In the genomic region with DNA sequence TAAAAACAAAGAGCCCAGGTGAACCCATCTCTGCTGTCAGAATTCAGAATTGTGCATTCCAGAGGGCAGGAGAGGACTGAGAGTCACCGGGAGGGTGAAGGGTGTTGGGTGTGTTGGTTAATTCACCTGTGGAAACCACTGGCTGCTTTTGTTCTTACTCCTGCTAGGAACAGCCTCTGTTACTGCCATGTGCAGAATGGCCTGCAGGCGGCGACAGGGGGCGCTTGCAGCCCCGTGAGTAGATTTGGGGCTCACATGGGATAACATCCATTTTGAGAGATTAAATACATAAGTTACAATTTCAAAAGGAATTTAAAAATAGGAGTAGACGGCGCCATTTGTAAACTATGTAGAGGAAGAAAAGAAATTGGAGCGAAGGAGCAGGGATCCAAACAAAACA, we compare ENCODE assay signal across 9 mouse cellular contexts. TPM values are rescaled to one million over a fixed set of nuclear protein-coding genes. Genes with fewer than 3 reads are reported as not detected.
DNase-seq lines count a peak whose midpoint lies in the region; ATAC-seq and TF ChIP-seq lines count a peak whose summit lies in the region.
"Had no signal": no experiment of that assay in that cellular context is flagged by ENCODE, and none has a peak within 500 bp of the region (broad histone marks: within the 10 kb centered on the region; RNA-seq: fewer than 3 reads in every experiment).

No protein-coding gene starts in this region.

- TF ChIP-seq CTCF in kidney, postnatal 0 days (IDR thresholded peaks at IDR 0.05; ENCODE audit: low read depth), result peak; percentile 50; the same call in 1 of the 2 replicates
- TF ChIP-seq CTCF in MEL (IDR thresholded peaks at IDR 0.05 in 2 of 3, conservative IDR thresholded peaks at IDR 0.05 in 1 of 3; ENCODE audit: control insufficient read depth in 1 of 3, insufficient read depth in 1 of 3, low read depth in 2 of 3, low read length in 3 of 3, poor library complexity in 1 of 3, severe bottlenecking in 1 of 3), result peak; percentile 65 to 91 (median 78)

- no peaks in the 10 kb centered on the region for H3K36me3 ChIP-seq in kidney, postnatal 0 days (ENCODE audit: insufficient read depth, low read length)
- no peaks in the 10 kb centered on the region for H3K36me3 ChIP-seq in kidney, embryonic 15.5 days
- H3K36me3 ChIP-seq in MEL (ENCODE audit: control insufficient read depth in 1 of 2, insufficient read depth in 2 of 2, low read length in 2 of 2), result no peaks in the 10 kb centered on the region
- H3K36me3 ChIP-seq in splenic B cell, adult 2 months (ENCODE audit: control insufficient read depth, insufficient read depth, low read length, poor library complexity, severe bottlenecking), result no peaks in the 10 kb centered on the region
- H3K36me3 ChIP-seq in heart, embryonic 10.5 days, result no peaks in the 10 kb centered on the region
- H3K36me3 ChIP-seq: liver, embryonic 13.5 days had no signal

- H3K4me2 ChIP-seq in kidney, postnatal 0 days (ENCODE audit: low read length), result no peak overlapping the region
- no peak overlapping the region for H3K4me2 ChIP-seq in kidney, embryonic 15.5 days
- H3K4me2 ChIP-seq: liver, embryonic 13.5 days had no signal

- no peak for TF ChIP-seq EP300 in MEL (IDR thresholded peaks at IDR 0.05; ENCODE audit: low read depth in 1 of 2, low read length in 2 of 2)

- no peak for ATAC-seq in kidney, postnatal 0 days (replicated peaks; ENCODE audit: low FRiP score, low read depth)
- ATAC-seq in kidney, embryonic 15.5 days (replicated peaks; ENCODE audit: low FRiP score), result no peak
- peak; percentile 73 for ATAC-seq in granulocyte monocyte progenitor cell, adult 5-6 weeks (replicated peaks; ENCODE audit: poor library complexity, severe bottlenecking)

- no peak overlapping the region for H3K27ac ChIP-seq in kidney, postnatal 0 days
- H3K27ac ChIP-seq in kidney, embryonic 15.5 days, result no peak overlapping the region
- no peak overlapping the region for H3K27ac ChIP-seq in MEL (ENCODE audit: control insufficient read depth, low read depth, low read length)
- no peak overlapping the region for H3K27ac ChIP-seq in heart, embryonic 10.5 days
- H3K27ac ChIP-seq: liver, embryonic 13.5 days had no signal

- H3K4me3 ChIP-seq in kidney, postnatal 0 days (replicated peaks; ENCODE audit: low read depth, low read length), result no peak overlapping the region
- no peak overlapping the region for H3K4me3 ChIP-seq in kidney, embryonic 15.5 days (replicated peaks)
- no peak overlapping the region for H3K4me3 ChIP-seq in MEL (ENCODE audit: control insufficient read depth in 1 of 2, insufficient read depth in 1 of 2, low read depth in 2 of 2, low read length in 2 of 2)
- no peak overlapping the region for H3K4me3 ChIP-seq in heart, embryonic 10.5 days
- H3K4me3 ChIP-seq: liver, embryonic 13.5 days had no signal

- no peaks in the 10 kb centered on the region for H3K79me2 ChIP-seq in MEL (ENCODE audit: control insufficient read depth, insufficient read depth, low read length, poor library complexity)

- 38% methylated on average over 8 of the region's 8 CpGs for WGBS in kidney, postnatal 0 days
- 34% methylated on average over 8 of the region's 8 CpGs for WGBS in kidney, embryonic 15.5 days
- 33% methylated on average over 8 of the region's 8 CpGs for WGBS in heart, embryonic 10.5 days

- DNase-seq in kidney, postnatal 0 days (ENCODE audit: low spot score), result no peak
- DNase-seq in MEL (ENCODE audit: low read depth, low spot score), result peak; percentile 70
- peak; percentile 58 for DNase-seq in splenic B cell, adult 2 months (ENCODE audit: low read depth, low spot score)
- DNase-seq in right cerebral cortex, postnatal 4 days, result no peak
- DNase-seq in heart, embryonic 10.5 days (ENCODE audit: low spot score), result no peak
- DNase-seq in right cerebral cortex, postnatal 14 days, result no peak
- DNase-seq: liver, embryonic 13.5 days had no signal

- TF ChIP-seq RAD21 in MEL (IDR thresholded peaks at IDR 0.05; ENCODE audit: low read depth, low read length), result peak; percentile 54

- H3K9ac ChIP-seq in kidney, postnatal 0 days (ENCODE audit: low read depth, low read length), result no peak overlapping the region
- no peak overlapping the region for H3K9ac ChIP-seq in kidney, embryonic 15.5 days
- no peak overlapping the region for H3K9ac ChIP-seq in MEL (ENCODE audit: control insufficient read depth, low read depth, low read length, poor library complexity, severe bottlenecking)
- H3K9ac ChIP-seq: liver, embryonic 13.5 days had no signal

- TF ChIP-seq POLR2A in MEL (IDR thresholded peaks at IDR 0.05; ENCODE audit: control insufficient read depth in 1 of 2, insufficient read depth in 1 of 2, low read depth in 1 of 2, low read length in 2 of 2, poor library complexity in 1 of 2), result no peak

- no peaks in the 10 kb centered on the region for H3K27me3 ChIP-seq in kidney, postnatal 0 days (ENCODE audit: insufficient read depth, low read length)
- H3K27me3 ChIP-seq in kidney, embryonic 15.5 days, result no peaks in the 10 kb centered on the region
- H3K27me3 ChIP-seq in MEL (ENCODE audit: control insufficient read depth in 1 of 2, insufficient read depth in 2 of 2, low read length in 2 of 2), result no peaks in the 10 kb centered on the region
- H3K27me3 ChIP-seq in splenic B cell, adult 2 months (ENCODE audit: control insufficient read depth, insufficient read depth, low read length, poor library complexity, severe bottlenecking), result no peaks in the 10 kb centered on the region
- H3K27me3 ChIP-seq in heart, embryonic 10.5 days (ENCODE audit: insufficient read depth, poor library complexity, severe bottlenecking), result 0 out of 2 replicates have a peak, but pooled peaks cover 6% of the 10 kb centered on the region
- H3K27me3 ChIP-seq: liver, embryonic 13.5 days had no signal

- H3K9me3 ChIP-seq in kidney, postnatal 0 days (replicated peaks; ENCODE audit: low read length), result no peaks in the 10 kb centered on the region
- H3K9me3 ChIP-seq in kidney, embryonic 15.5 days (replicated peaks), result no peaks in the 10 kb centered on the region
- H3K9me3 ChIP-seq in MEL (replicated peaks; ENCODE audit: insufficient read depth, low read length), result no peaks in the 10 kb centered on the region
- H3K9me3 ChIP-seq in heart, embryonic 10.5 days, result no peaks in the 10 kb centered on the region
- H3K9me3 ChIP-seq: liver, embryonic 13.5 days had no signal

- H3K4me1 ChIP-seq in kidney, postnatal 0 days (replicated peaks; ENCODE audit: insufficient read depth, low read length), result no peaks in the 10 kb centered on the region
- no peaks in the 10 kb centered on the region for H3K4me1 ChIP-seq in kidney, embryonic 15.5 days
- H3K4me1 ChIP-seq in MEL (ENCODE audit: control insufficient read depth in 1 of 2, insufficient read depth in 2 of 2, low read length in 2 of 2), result peaks cover 0 to under 1% of the 10 kb centered on the region in 2 experiments; a peak in 1 of 4 replicates
- H3K4me1 ChIP-seq in heart, embryonic 10.5 days, result no peaks in the 10 kb centered on the region
- H3K4me1 ChIP-seq: liver, embryonic 13.5 days had no signal

TF ChIP-seq in MEL, 35 proteins besides CTCF, POLR2A, EP300 and RAD21:
- TF ChIP-seq NELFE (IDR thresholded peaks at IDR 0.05; ENCODE audit: low read depth, low read length) (no peak), MYC (IDR thresholded peaks at IDR 0.05; ENCODE audit: low read depth, low read length) (peak; percentile 54; the same call in 1 of the 2 replicates), TCF12 (IDR thresholded peaks at IDR 0.05; ENCODE audit: low read depth, low read length) (no peak), ZC3H11A (IDR thresholded peaks at IDR 0.05; ENCODE audit: low read depth, low read length) (peak; percentile 44), KAT2A (conservative IDR thresholded peaks at IDR 0.05; ENCODE audit: low read depth, low read length) (no peak), E2F4 (IDR thresholded peaks at IDR 0.05; ENCODE audit: borderline replicate concordance, low read depth, low read length) (no peak), HCFC1 (IDR thresholded peaks at IDR 0.05; ENCODE audit: low read depth, low read length) (no peak), ETS1 (IDR thresholded peaks at IDR 0.05; ENCODE audit: low read depth, low read length) (no peak), MAZ (IDR thresholded peaks at IDR 0.05; ENCODE audit: low read depth, low read length) (no peak), SMC3 (IDR thresholded peaks at IDR 0.05; ENCODE audit: low read depth, low read length) (peak; percentile 82)

RNA-seq across cellular contexts. Expression of gene Tnfsf14, which starts 13.6 kb away (rescaled TPM):
- 0.08 and 0.09 TPM in 2 replicates for polyA plus RNA-seq in kidney, postnatal 0 days (2015; fragmentation: Nextera tagmentation; extraction: Ambion mirVana)
- 0.08 TPM in 1 of 2 replicates, not detected in the other for polyA plus RNA-seq in kidney, embryonic 15.5 days (2015; fragmentation: Nextera tagmentation; extraction: Ambion mirVana)
- total RNA-seq in MEL (2012; rRNA removed), result not detected in 2 replicates
- polyA plus RNA-seq in MEL (2012; ENCODE audit: insufficient read depth in 1 of 2, insufficient read length in 2 of 2, low read depth in 1 of 2, low replicate concordance in 2 of 2, missing spikeins in 1 of 2), result not detected
- total RNA-seq in granulocyte monocyte progenitor cell, adult 5-6 weeks (2014; fragmentation: Nextera tagmentation), result 6.4 and 7.6 TPM in 2 replicates
- 5.2 and 5.8 TPM in 2 replicates for total RNA-seq in granulocyte monocyte progenitor cell, adult 5-6 weeks (2017)
- polyA plus RNA-seq in heart, embryonic 10.5 days (2016; fragmentation: Nextera tagmentation; extraction: Ambion mirVana), result 0.27 and 0.28 TPM in 2 replicates

RNA-seq across cellular contexts. Expression of gene Cd70, which starts 30.8 kb away (rescaled TPM):
- polyA plus RNA-seq in kidney, postnatal 0 days (2015; fragmentation: Nextera tagmentation; extraction: Ambion mirVana), result 0.28 TPM in 1 of 2 replicates, not detected in the other
- 0.38 TPM in 1 of 2 replicates, not detected in the other for polyA plus RNA-seq in kidney, embryonic 15.5 days (2015; fragmentation: Nextera tagmentation; extraction: Ambion mirVana)
- total RNA-seq in MEL (2012; rRNA removed), result not detected in 2 replicates
- polyA plus RNA-seq in MEL (2012; ENCODE audit: insufficient read depth in 1 of 2, insufficient read length in 2 of 2, low read depth in 1 of 2, low replicate concordance in 2 of 2, missing spikeins in 1 of 2), result not detected
- not detected in 2 replicates for total RNA-seq in granulocyte monocyte progenitor cell, adult 5-6 weeks (2014; fragmentation: Nextera tagmentation)
- total RNA-seq in granulocyte monocyte progenitor cell, adult 5-6 weeks (2017), result not detected in 2 replicates
- polyA plus RNA-seq in heart, embryonic 10.5 days (2016; fragmentation: Nextera tagmentation; extraction: Ambion mirVana), result not detected in 2 replicates
- polyA plus RNA-seq: liver, embryonic 13.5 days had no signal

RNA-seq across cellular contexts. Expression of gene C3, which starts 47.6 kb away (rescaled TPM):
- 2.0 and 2.9 TPM in 2 replicates for polyA plus RNA-seq in kidney, postnatal 0 days (2015; fragmentation: Nextera tagmentation; extraction: Ambion mirVana)
- 2.3 and 5.4 TPM in 2 replicates for polyA plus RNA-seq in kidney, embryonic 15.5 days (2015; fragmentation: Nextera tagmentation; extraction: Ambion mirVana)
- 0.35 and 0.59 TPM in 2 replicates for total RNA-seq in MEL (2012; rRNA removed)
- polyA plus RNA-seq in MEL (2012; ENCODE audit: insufficient read depth in 1 of 2, insufficient read length in 2 of 2, low read depth in 1 of 2, low replicate concordance in 2 of 2, missing spikeins in 1 of 2), result 1 to 10 TPM in 1 of 2 experiments, not detected in 1; 3.2 TPM
- 59.6 and 67.4 TPM in 2 replicates for total RNA-seq in granulocyte monocyte progenitor cell, adult 5-6 weeks (2014; fragmentation: Nextera tagmentation)
- total RNA-seq in granulocyte monocyte progenitor cell, adult 5-6 weeks (2017), result 146 and 183 TPM in 2 replicates
- polyA plus RNA-seq in heart, embryonic 10.5 days (2016; fragmentation: Nextera tagmentation; extraction: Ambion mirVana), result 0.46 and 5.3 TPM in 2 replicates

Comparison
In these comparisons a context has a peak if more than half of its experiments do, and no peak if none do; other contexts are left out.
1. DNase-seq: peak in MEL (single experiment) and splenic B cell, adult 2 months (single experiment); none in kidney, postnatal 0 days (single experiment), right cerebral cortex, postnatal 4 days (single experiment), heart, embryonic 10.5 days (single experiment) and right cerebral cortex, postnatal 14 days (single experiment).